In genomic region chr2:65282979-65283378, GRCm38 (mm10) we compare ENCODE assay signal across 27 mouse cellular contexts. TPM values are rescaled to one million over a fixed set of nuclear protein-coding genes. Genes with fewer than 3 reads are reported as not detected.
A peak's percentile ranks its signal among the peaks of the same experiment; 100 is the strongest.
DNase-seq lines count a peak whose midpoint lies in the region; ATAC-seq and TF ChIP-seq lines count a peak whose summit lies in the region.
"Had no signal": no experiment of that assay in that cellular context is flagged by ENCODE, and none has a peak within 500 bp of the region (broad histone marks: within the 10 kb centered on the region; RNA-seq: fewer than 3 reads in every experiment).

No protein-coding gene starts in this region.

- DNase-seq in 416B (ENCODE audit: low read depth) = peak; percentile 65
- DNase-seq in splenic B cell, adult 2 months (ENCODE audit: low read depth, low spot score) = peak; percentile 13
- DNase-seq in heart, adult 2 months = no peak
- no peak for DNase-seq in left cerebral cortex, postnatal 4 days
- DNase-seq in adrenal gland, adult 8-10 months = no peak
- DNase-seq: adrenal gland, postnatal 10 days; adrenal gland, postnatal 25 days; cerebellum, adult 11-12 months; cerebellum, adult 2 months; cerebellum, adult 9-10 months; cerebellum, postnatal 10 days; cerebellum, postnatal 25 days; embryo, embryonic 11 days had no signal

- no peak for TF ChIP-seq EP300 in heart, adult 2 months (IDR thresholded peaks at IDR 0.05; ENCODE audit: insufficient read depth, low read depth, low read length)

- WGBS in heart, adult 2 months = 74% methylated on average over 6 of the region's 6 CpGs

- no peak for TF ChIP-seq CTCF in heart, adult 2 months (IDR thresholded peaks at IDR 0.05)

- no peak overlapping the region for H3K27ac ChIP-seq in heart, adult 2 months
- H3K27ac ChIP-seq: embryonic facial prominence, embryonic 13.5 days; embryonic facial prominence, embryonic 15.5 days; forebrain, embryonic 10.5 days; forebrain, embryonic 12.5 days had no signal

- TF ChIP-seq POLR2A in heart, adult 2 months (IDR thresholded peaks at IDR 0.05; ENCODE audit: insufficient read depth, low read depth, low read length) = no peak

- H3K9ac ChIP-seq in heart, adult 2 months (ENCODE audit: low read depth, low read length) = no peak overlapping the region
- H3K9ac ChIP-seq: embryonic facial prominence, embryonic 13.5 days; embryonic facial prominence, embryonic 15.5 days; forebrain, embryonic 12.5 days had no signal

- no peaks in the 10 kb centered on the region for H3K27me3 ChIP-seq in splenic B cell, adult 2 months (ENCODE audit: control insufficient read depth, insufficient read depth, low read length, poor library complexity, severe bottlenecking)
- no peaks in the 10 kb centered on the region for H3K27me3 ChIP-seq in heart, adult 2 months (ENCODE audit: control insufficient read depth, insufficient read depth, low read length)
- H3K27me3 ChIP-seq: CH12.LX; embryonic facial prominence, embryonic 13.5 days; embryonic facial prominence, embryonic 15.5 days; forebrain, embryonic 12.5 days; Patski had no signal

- H3K36me3 ChIP-seq in splenic B cell, adult 2 months (ENCODE audit: control insufficient read depth, insufficient read depth, low read length, poor library complexity, severe bottlenecking) = no peaks in the 10 kb centered on the region
- H3K36me3 ChIP-seq in heart, adult 2 months (ENCODE audit: control insufficient read depth, insufficient read depth, low read length) = no peaks in the 10 kb centered on the region
- H3K36me3 ChIP-seq: embryonic facial prominence, embryonic 13.5 days; embryonic facial prominence, embryonic 15.5 days; forebrain, embryonic 10.5 days; forebrain, embryonic 12.5 days; G1E had no signal

- intact Hi-C loops in heart, adult 2 months (cut with DNase I) = no loop called here
- intact Hi-C loops in left cerebral cortex, postnatal 4 days (cut with DNase I) = no loop called here

- peaks cover 3% of the 10 kb centered on the region for H3K4me1 ChIP-seq in heart, adult 2 months (ENCODE audit: control insufficient read depth, insufficient read depth, low read length)
- H3K4me1 ChIP-seq: embryonic facial prominence, embryonic 15.5 days had no signal

- H3K4me3 ChIP-seq in heart, adult 2 months = no peak overlapping the region
- H3K4me3 ChIP-seq: embryonic facial prominence, embryonic 13.5 days; embryonic facial prominence, embryonic 15.5 days; erythroblast, embryonic 14.5 days; forebrain, embryonic 10.5 days; forebrain, embryonic 12.5 days had no signal

- no peaks in the 10 kb centered on the region for H3K79me2 ChIP-seq in heart, adult 2 months (replicated peaks; ENCODE audit: control insufficient read depth, insufficient read depth, low read length)

- peak; percentile 97 for ATAC-seq in granulocyte monocyte progenitor cell, adult 5-6 weeks (replicated peaks; ENCODE audit: poor library complexity, severe bottlenecking)
- peak; percentile 74 for ATAC-seq in megakaryocyte, adult 5-6 weeks (ENCODE audit: poor library complexity, severe bottlenecking)
- ATAC-seq: activated CD4-positive, CD25-positive, alpha-beta regulatory T cell, adult 4 months; CD4-positive, CD25-positive, alpha-beta regulatory T cell, adult 4 months; forebrain, embryonic 14.5 days; forebrain, embryonic 16.5 days; Patski had no signal

RNA-seq across cellular contexts. Expression of gene Cobll1, which starts 43.8 kb away (rescaled TPM):
- 2.9 and 3.6 TPM in 2 replicates for total RNA-seq in granulocyte monocyte progenitor cell, adult 5-6 weeks (2014; fragmentation: Nextera tagmentation)
- total RNA-seq in granulocyte monocyte progenitor cell, adult 5-6 weeks (2017) = 1.0 and 1.7 TPM in 2 replicates
- 2.3 and 6.5 TPM in 2 replicates for total RNA-seq in megakaryocyte, adult 5-6 weeks (2015)
- total RNA-seq in megakaryocyte, adult 5-6 weeks (2017) = 0.48 and 1.1 TPM in 2 replicates
- total RNA-seq in heart, adult 2 months (2021) = 10 to 100 TPM; 53.3 to 76.8 TPM
- polyA plus RNA-seq in heart, adult 2 months (2012; rRNA removed) = 19.3 and 35.1 TPM in 2 replicates
- total RNA-seq in left cerebral cortex, postnatal 4 days (2021) = 1 to 10 TPM; 7.2 to 9.3 TPM
- total RNA-seq in adrenal gland, adult 8-10 months (2022) = 100 to 1,000 TPM; 247 to 481 (median 339) TPM
- polyA plus RNA-seq: erythroblast, embryonic 14.5 days; G1E had no signal

Comparison
In these comparisons a context has a peak if more than half of its experiments do, and no peak if none do; other contexts are left out.
1. DNase-seq: peak in 416B (single experiment) and splenic B cell, adult 2 months (single experiment); none in heart, adult 2 months (0 of 2), left cerebral cortex, postnatal 4 days (single experiment) and adrenal gland, adult 8-10 months (single experiment).
2. RNA of gene Cobll1, which starts 43.8 kb away (total RNA-seq): 247 to 481 TPM in adrenal gland, adult 8-10 months and 53.3 to 76.8 TPM in heart, adult 2 months; 7.2 to 9.3 TPM in left cerebral cortex, postnatal 4 days, 1.0 to 3.6 TPM in granulocyte monocyte progenitor cell, adult 5-6 weeks and 0.48 to 6.5 TPM in megakaryocyte, adult 5-6 weeks; every median in the first group is over 4 times any median in the second.